Mouse (Mus musculus) small intestine, adult 2 months (tissue): ENCODE results near the gene Rsu1.

Experiments
- CTCF ChIP-seq: fragments of 200-500 bp; IDR thresholded peaks from 2 replicates; pipeline ENCODE4 v1.5.1; 2012; ENCODE audit warnings: low read depth, mild to moderate bottlenecking, control low read depth, inconsistent platforms, low read length, moderate library complexity, mixed read lengths; ENCODE audit not compliant: insufficient replicate concordance, insufficient read length; ENCODE audit errors: extremely low read depth
- POLR2A ChIP-seq: fragments of 200-500 bp; IDR thresholded peaks from 2 replicates; pipeline ENCODE4 v1.6.1; 2012; ENCODE audit warnings: low read depth, mild to moderate bottlenecking, control low read depth, inconsistent platforms, low read length, moderate library complexity

DNA sequence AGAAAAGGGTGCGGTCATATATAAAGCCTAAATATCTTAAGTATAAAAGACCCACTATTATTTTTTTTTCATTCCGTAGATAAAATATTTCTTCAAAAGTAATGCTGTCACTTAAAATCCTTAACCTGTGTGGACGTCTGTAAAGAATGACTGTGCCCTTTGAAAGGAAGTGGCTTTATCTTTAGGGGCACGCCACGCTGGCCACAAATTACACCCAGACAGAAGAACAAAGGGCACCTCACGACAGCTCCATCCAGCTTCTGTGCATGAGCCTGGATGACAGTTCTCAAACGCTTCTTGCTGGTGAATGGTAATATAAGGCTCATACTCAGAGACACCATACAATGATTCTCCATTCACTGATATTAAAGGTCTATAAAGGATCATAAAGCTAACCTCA, 75.7 kb downstream of the Rsu1 start:
- no peak for TF ChIP-seq CTCF
- no peak for TF ChIP-seq POLR2A
